Mouse (Mus musculus) heart, postnatal 10 days (tissue): ENCODE measurements at regions not wholly inside any gene's neighbourhood (a gene's known extent, or its start where the extent isn't known, plus 50 kb on each side); places are given as distances from the start of the nearest gene placed in this dataset.

Experiments
- DNase-seq, 2 experiments: peaks; one replicate each; pipeline ENCODE4 v3.0.0; 2021
- intact Hi-C: fragments of 180-260 bp; cut with DNase I; formaldehyde crosslinking; loops from one replicate; pipeline ENCODE4 v1.15.1; 2025

GRCm38 (mm10) chr6:103307250-103307580 lies 203.2 kb upstream of the Chl1 start:
- DNase-seq, result no peak
- intact Hi-C loops, result no loop called here

GRCm38 (mm10) chr6:103312149-103312548 lies 198.2 kb upstream of the Chl1 start:
- DNase-seq, result no peak
- intact Hi-C loops, result no loop called here

GRCm38 (mm10) chr6:103312935-103313334 lies 197.5 kb upstream of the Chl1 start:
- no peak for DNase-seq
- intact Hi-C loops, result no loop called here

- DNase-seq, result no peak
- intact Hi-C loops, result no loop called here
These were observed 192.3 kb upstream of the Chl1 start for GRCm38 (mm10) chr6:103318081-103318480.

- intact Hi-C loops, result no loop called here
- DNase-seq, result no peak
These were observed 191.6 kb upstream of the Chl1 start for GRCm38 (mm10) chr6:103318677-103319359.

GRCm38 (mm10) chr6:103319964-103320363 lies 190.4 kb upstream of the Chl1 start:
- DNase-seq, result no peak
- intact Hi-C loops, result no loop called here

GRCm38 (mm10) chr6:103320550-103320949 lies 189.8 kb upstream of the Chl1 start:
- DNase-seq, result no peak
- intact Hi-C loops, result no loop called here

GRCm38 (mm10) chr6:103321058-103321457 lies 189.3 kb upstream of the Chl1 start:
- intact Hi-C loops, result no loop called here
- DNase-seq, result no peak

GRCm38 (mm10) chr6:103322442-103322841 lies 187.9 kb upstream of the Chl1 start:
- intact Hi-C loops, result no loop called here

GRCm38 (mm10) chr6:103335683-103336082 lies 174.7 kb upstream of the Chl1 start:
- no peak for DNase-seq
- intact Hi-C loops, result no loop called here

More at GRCm38 (mm10) chr6:103322442-103322841, 187.9 kb upstream of the Chl1 start:
- DNase-seq, result no peak

GRCm38 (mm10) chr6:103339961-103340732 lies 170.2 kb upstream of the Chl1 start:
- no peak for DNase-seq
- intact Hi-C loops, result no loop called here

- no peak for DNase-seq
- intact Hi-C loops, result no loop called here
These were observed 166.9 kb upstream of the Chl1 start for GRCm38 (mm10) chr6:103343515-103343914.

GRCm38 (mm10) chr6:103344413-103344812 lies 166.0 kb upstream of the Chl1 start:
- no peak for DNase-seq
- intact Hi-C loops, result no loop called here

- intact Hi-C loops, result no loop called here
- no peak for DNase-seq
These were observed 165.2 kb upstream of the Chl1 start for GRCm38 (mm10) chr6:103345195-103345594.

GRCm38 (mm10) chr6:103352405-103353124 lies 157.8 kb upstream of the Chl1 start:
- intact Hi-C loops, result no loop called here
- no peak for DNase-seq

GRCm38 (mm10) chr6:103353346-103353745 lies 157.0 kb upstream of the Chl1 start:
- intact Hi-C loops, result no loop called here
- DNase-seq, result no peak

- no peak for DNase-seq
- intact Hi-C loops, result no loop called here
These were observed 143.4 kb upstream of the Chl1 start for GRCm38 (mm10) chr6:103366782-103367491.

- no peak for DNase-seq
- intact Hi-C loops, result no loop called here
These were observed 135.4 kb upstream of the Chl1 start for GRCm38 (mm10) chr6:103374956-103375355.

GRCm38 (mm10) chr6:103377277-103377676 lies 133.1 kb upstream of the Chl1 start:
- intact Hi-C loops, result no loop called here
- DNase-seq, result no peak

- no peak for DNase-seq
- intact Hi-C loops, result no loop called here
These were observed 132.3 kb upstream of the Chl1 start for GRCm38 (mm10) chr6:103378047-103378446.

GRCm38 (mm10) chr6:103381030-103381429 lies 129.4 kb upstream of the Chl1 start:
- intact Hi-C loops, result no loop called here
- no peak for DNase-seq
